In the genomic region with DNA sequence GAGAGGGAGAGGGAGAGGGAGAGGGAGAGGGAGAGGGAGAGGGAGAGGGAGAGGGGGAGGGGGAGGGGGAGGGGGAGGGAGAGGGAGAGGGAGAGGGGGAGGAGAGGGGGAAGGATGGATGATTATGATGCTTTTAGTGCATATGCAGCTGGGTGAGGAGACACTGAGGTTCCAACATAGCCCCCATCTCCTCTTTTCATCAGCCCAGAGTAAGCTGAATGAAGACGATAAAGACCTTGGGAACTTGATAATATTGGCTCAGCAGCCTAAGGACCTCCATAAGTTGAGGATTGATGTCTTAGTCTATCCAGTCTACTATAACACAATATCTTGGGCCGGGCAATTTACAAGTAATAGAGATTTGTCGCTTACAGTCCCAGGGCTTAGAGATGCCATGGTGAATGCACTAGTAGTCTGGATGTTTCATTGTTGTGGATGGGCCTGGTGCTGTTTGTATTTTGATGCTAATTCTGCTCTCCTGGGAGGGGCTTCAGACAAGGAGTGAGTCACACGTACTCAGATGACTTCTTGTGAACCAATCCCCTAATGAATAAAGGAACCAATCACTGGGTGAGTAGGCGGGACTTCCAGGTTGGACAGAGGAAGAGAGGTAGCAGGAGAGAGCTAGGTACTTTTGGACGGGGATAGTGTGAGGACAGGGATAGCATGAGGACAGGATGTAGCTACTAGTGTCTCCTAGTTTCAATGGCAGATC, we compare ENCODE assay signal across 24 mouse cellular contexts. TPM values are rescaled to one million over a fixed set of nuclear protein-coding genes. Genes with fewer than 3 reads are reported as not detected.
A peak's percentile ranks its signal among the peaks of the same experiment; 100 is the strongest.
DNase-seq lines count a peak whose midpoint lies in the region; ATAC-seq lines count a peak whose summit lies in the region.
"Had no signal": no experiment of that assay in that cellular context is flagged by ENCODE, and none has a peak within 500 bp of the region (broad histone marks: within the 10 kb centered on the region; RNA-seq: fewer than 3 reads in every experiment).

No protein-coding gene starts in this region.

- no peaks in the 10 kb centered on the region for H3K9me3 ChIP-seq in liver, embryonic 13.5 days (replicated peaks)
- no peaks in the 10 kb centered on the region for H3K9me3 ChIP-seq in liver, embryonic 12.5 days (replicated peaks)
- H3K9me3 ChIP-seq: embryonic facial prominence, embryonic 15.5 days; heart, embryonic 15.5 days; hindbrain, embryonic 10.5 days; midbrain, embryonic 10.5 days; neural tube, embryonic 12.5 days had no signal

- H3K9ac ChIP-seq in liver, embryonic 13.5 days, result no peak overlapping the region
- no peak overlapping the region for H3K9ac ChIP-seq in liver, embryonic 12.5 days
- H3K9ac ChIP-seq: embryonic facial prominence, embryonic 15.5 days; heart, embryonic 15.5 days; neural tube, embryonic 12.5 days had no signal

- ATAC-seq in liver, embryonic 13.5 days (ENCODE audit: low read depth), result 0 out of 2 replicates have a peak, but pooled peaks have one; percentile 15
- ATAC-seq in liver, embryonic 12.5 days, result no peak
- ATAC-seq in CD4-positive, CD25-positive, alpha-beta regulatory T cell, adult 4 months, result peak; percentile 26
- ATAC-seq: hindbrain, postnatal 0 days; Patski had no signal

- no peaks in the 10 kb centered on the region for H3K27me3 ChIP-seq in liver, embryonic 13.5 days
- no peaks in the 10 kb centered on the region for H3K27me3 ChIP-seq in liver, embryonic 12.5 days (replicated peaks)
- H3K27me3 ChIP-seq: embryonic facial prominence, embryonic 15.5 days; heart, embryonic 15.5 days; neural tube, embryonic 12.5 days; Patski had no signal

- DNase-seq in liver, embryonic 13.5 days, result no peak
- DNase-seq in R1 (ENCODE audit: low read depth, low spot score), result peak; percentile 94
- DNase-seq in naive thymus-derived CD4-positive, alpha-beta T cell, adult 2 months (ENCODE audit: low read depth), result peak; percentile 32
- no peak for DNase-seq in cerebellum, adult 18-20 months
- DNase-seq in right cerebral cortex, postnatal 25 days, result no peak
- DNase-seq: adrenal gland, postnatal 14 days; cerebellum, adult 11 months; cerebellum, postnatal 14 days; gastrocnemius, postnatal 10 days; heart, adult 2 months; kidney, adult 9 months; kidney, postnatal 4 days; lung, adult 18-20 months; lung, postnatal 4 days; thymus, postnatal 36 days had no signal

- H3K36me3 ChIP-seq in liver, embryonic 13.5 days, result no peaks in the 10 kb centered on the region
- H3K36me3 ChIP-seq in liver, embryonic 12.5 days, result no peaks in the 10 kb centered on the region
- H3K36me3 ChIP-seq: embryonic facial prominence, embryonic 15.5 days; heart, embryonic 15.5 days; hindbrain, embryonic 10.5 days; midbrain, embryonic 10.5 days; neural tube, embryonic 12.5 days had no signal

- H3K4me1 ChIP-seq in liver, embryonic 13.5 days (replicated peaks), result no peaks in the 10 kb centered on the region
- no peaks in the 10 kb centered on the region for H3K4me1 ChIP-seq in liver, embryonic 12.5 days
- H3K4me1 ChIP-seq: hindbrain, embryonic 10.5 days; midbrain, embryonic 10.5 days; neural tube, embryonic 12.5 days had no signal

- H3K4me3 ChIP-seq in liver, embryonic 13.5 days (replicated peaks), result no peak overlapping the region
- no peak overlapping the region for H3K4me3 ChIP-seq in liver, embryonic 12.5 days
- H3K4me3 ChIP-seq: embryonic facial prominence, embryonic 15.5 days; heart, adult 2 months; heart, embryonic 15.5 days; hindbrain, embryonic 10.5 days; midbrain, embryonic 10.5 days; neural tube, embryonic 12.5 days had no signal

- no peak overlapping the region for H3K4me2 ChIP-seq in liver, embryonic 13.5 days
- no peak overlapping the region for H3K4me2 ChIP-seq in liver, embryonic 12.5 days
- H3K4me2 ChIP-seq: embryonic facial prominence, embryonic 15.5 days; heart, embryonic 15.5 days; neural tube, embryonic 12.5 days had no signal

- WGBS in liver, embryonic 13.5 days (ENCODE audit: insufficient replicate concordance), result 78% methylated on average over 6 of the region's 6 CpGs
- WGBS in liver, embryonic 12.5 days (ENCODE audit: insufficient replicate concordance), result 72% methylated on average over 6 of the region's 6 CpGs

- no peak overlapping the region for H3K27ac ChIP-seq in liver, embryonic 13.5 days
- no peak overlapping the region for H3K27ac ChIP-seq in liver, embryonic 12.5 days
- H3K27ac ChIP-seq: embryonic facial prominence, embryonic 15.5 days; heart, adult 2 months; heart, embryonic 15.5 days; hindbrain, embryonic 10.5 days; hindbrain, postnatal 0 days; midbrain, embryonic 10.5 days; neural tube, embryonic 12.5 days had no signal

RNA-seq across cellular contexts. Expression of a gene that starts 15.3 kb away (rescaled TPM):
- 30.3 and 31.9 TPM in 2 replicates for polyA plus RNA-seq in liver, embryonic 13.5 days (2015; fragmentation: Nextera tagmentation; extraction: Ambion mirVana)
- 34.4 and 34.9 TPM in 2 replicates for polyA plus RNA-seq in liver, embryonic 12.5 days (2016; fragmentation: Nextera tagmentation; extraction: Ambion mirVana)
- polyA plus RNA-seq in CD4-positive, CD25-positive, alpha-beta regulatory T cell, adult 4 months (2017; shearing (Covaris generic)), result 10 to 100 TPM in 1 of 2 experiments, 1 to 10 TPM in 1; 9.2 to 12.9 TPM

Comparison
In these comparisons a context has a peak if more than half of its experiments do, and no peak if none do; other contexts are left out.
1. DNase-seq: peak in R1 (single experiment) and naive thymus-derived CD4-positive, alpha-beta T cell, adult 2 months (single experiment); none in liver, embryonic 13.5 days (single experiment), cerebellum, adult 18-20 months (0 of 2) and right cerebral cortex, postnatal 25 days (single experiment).